Mouse (Mus musculus) spleen, adult 18-20 months (tissue): ENCODE data around the gene Sult2a6.

Source experiments
- DNase-seq, 2 experiments: peaks; one replicate each; pipeline ENCODE4 v3.0.0; 2022; ENCODE audit warnings: mixed read lengths in 2 of 2

Sult2a6 gene

DNA sequence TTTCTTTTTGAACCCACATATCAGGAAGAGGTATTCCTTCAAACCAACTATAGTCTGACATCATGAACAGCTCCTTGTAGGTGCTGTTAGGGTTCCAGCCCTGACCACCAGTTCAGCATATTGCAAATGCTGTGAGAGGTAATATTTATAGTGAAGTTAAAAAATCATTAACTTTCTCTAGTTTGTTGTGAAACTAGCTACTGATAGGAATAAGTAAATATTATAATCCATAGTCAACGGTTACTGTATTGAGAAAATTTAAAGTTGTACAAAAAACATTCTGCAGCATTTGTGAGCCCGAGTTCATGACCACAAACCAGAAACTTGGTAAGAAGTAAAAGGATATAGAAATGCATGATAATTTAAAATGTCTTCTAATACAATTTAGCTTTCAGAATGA is at the start of gene Sult2a6:
TSS of gene Sult2a6 (minus strand) at position 101 of the 400 bp plus-strand sequence.
- no peak for DNase-seq

DNA sequence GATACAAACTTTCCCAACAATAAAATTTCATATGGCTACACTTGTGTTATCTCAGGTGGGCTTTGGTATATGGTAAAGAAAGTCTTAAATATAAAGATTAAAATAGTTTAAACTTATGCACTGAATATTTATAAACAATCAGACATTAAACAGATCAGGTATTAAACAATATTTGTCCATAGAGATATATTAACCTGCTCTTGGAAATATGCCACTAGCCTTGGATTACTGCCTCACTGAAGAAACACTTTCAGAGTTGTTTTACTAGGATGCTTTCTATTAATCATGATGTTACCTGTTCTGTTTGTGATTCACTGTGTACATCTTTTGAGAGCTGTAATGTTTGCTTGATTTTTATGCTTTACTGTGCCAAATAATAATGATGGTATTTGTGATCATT is 39.4 kb downstream of the Sult2a6 start:
- DNase-seq: no peak

DNA sequence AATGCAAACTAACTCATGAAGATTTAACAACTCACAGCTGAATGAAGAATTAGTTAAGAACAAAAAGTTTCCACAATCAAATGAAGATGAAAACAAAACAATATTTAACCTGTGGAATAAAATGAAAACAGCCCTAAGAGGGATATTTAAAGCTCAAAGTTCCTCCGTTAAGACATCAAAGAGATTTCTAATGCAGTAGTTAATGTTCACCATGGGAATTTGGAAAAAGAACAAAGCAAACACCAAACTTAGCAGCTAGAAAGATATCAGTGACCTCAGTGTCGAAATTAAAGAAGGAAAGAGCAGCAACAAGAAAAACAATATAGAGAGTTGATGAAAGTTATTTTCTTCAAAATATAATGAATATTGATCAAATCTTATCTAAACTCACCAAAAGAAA is 51.3 kb downstream of the Sult2a6 start:
- DNase-seq: no peak

DNA sequence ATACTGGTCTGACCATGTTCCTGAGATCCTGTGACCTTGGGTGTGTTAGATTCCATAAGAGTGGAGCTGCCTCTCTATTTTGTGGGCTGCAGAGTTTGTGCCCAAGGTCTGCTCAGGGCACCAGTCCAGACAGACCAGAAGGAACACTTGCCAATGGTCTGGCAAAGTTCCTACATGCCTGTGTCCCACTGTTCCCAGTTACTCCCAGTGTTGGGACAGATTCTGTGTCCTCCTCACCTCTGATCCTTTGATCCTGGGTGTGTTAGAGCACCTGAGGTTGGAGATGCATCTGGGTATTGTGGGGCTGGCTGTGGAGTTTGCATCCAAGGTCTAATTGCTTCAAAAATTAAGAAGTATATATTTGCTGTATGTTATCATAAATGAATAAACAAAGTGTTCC is 52.2 kb downstream of the Sult2a6 start:
- DNase-seq: no peak
